Mouse (Mus musculus) liver, adult 2 months (tissue): ENCODE measurements around the gene Entpd5.

Source experiments
- CTCF ChIP-seq: fragments of 200-500 bp; IDR thresholded peaks from 2 replicates; pipeline ENCODE4 v1.5.1; 2011; ENCODE audit warnings: low read depth, low read length, control low read depth
- POLR2A ChIP-seq: fragments of 200-500 bp; IDR thresholded peaks from 2 replicates; pipeline ENCODE4 v1.6.1; 2011; ENCODE audit warnings: low read length, control low read depth; ENCODE audit not compliant: insufficient read depth; ENCODE audit errors: extremely low read depth

DNA sequence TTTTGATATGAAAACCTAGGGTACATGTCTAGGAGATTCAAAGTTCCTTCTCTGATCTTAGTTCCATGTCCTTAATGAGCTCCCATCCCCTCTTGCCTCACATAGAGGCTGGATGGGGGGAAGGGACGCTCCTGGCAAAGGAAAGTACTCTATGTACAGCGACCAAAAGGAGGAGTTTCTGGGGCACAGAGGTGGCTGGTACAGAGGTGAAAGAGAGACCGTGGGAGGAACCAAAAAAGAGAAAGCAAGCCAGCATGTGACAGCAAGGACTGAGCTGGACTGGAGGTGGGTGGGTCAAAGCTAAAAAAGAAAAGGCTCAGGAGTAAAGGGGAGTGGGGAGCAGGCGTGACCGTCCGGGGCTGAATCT lies 41.5 kb upstream of the Entpd5 start:
- TF ChIP-seq POLR2A (no peak), CTCF (no peak)
